Mouse (Mus musculus) cerebellum, adult 2 months (tissue): ENCODE data around the gene Kncn. TPM values are rescaled to one million over a fixed set of nuclear protein-coding genes. Genes with fewer than 3 reads are reported as not detected.

Source experiments
- DNase-seq, 2 experiments: peaks; one replicate each; pipeline ENCODE4 v3.0.0; 2021
- H3K27ac ChIP-seq: fragments of 200-500 bp; 2 replicates; pipeline ENCODE4 v1.5.1; 2012; ENCODE audit warnings: low read length, control low read depth, inconsistent platforms; ENCODE audit not compliant: insufficient read depth
- H3K27me3 ChIP-seq: fragments of 200-500 bp; 2 replicates; pipeline ENCODE4 v1.6.1; 2012; ENCODE audit warnings: inconsistent platforms, mild to moderate bottlenecking, low read length, moderate library complexity; ENCODE audit not compliant: control insufficient read depth, insufficient read depth
- H3K4me1 ChIP-seq: fragments of 200-500 bp; 2 replicates; pipeline ENCODE4 v1.6.1; 2011; ENCODE audit warnings: low read length; ENCODE audit not compliant: control insufficient read depth, insufficient read depth
- H3K4me3 ChIP-seq: fragments of 200-500 bp; replicated peaks from 2 replicates; pipeline ENCODE3; 2011; ENCODE audit warnings: mild to moderate bottlenecking, low read depth, low read length, control low read depth; ENCODE audit not compliant: insufficient read depth
- CTCF ChIP-seq: fragments of 200-500 bp; IDR thresholded peaks from 2 replicates; pipeline ENCODE4 v1.5.1; 2011; ENCODE audit warnings: low read depth, mild to moderate bottlenecking, control low read depth, low read length, moderate library complexity, borderline replicate concordance; ENCODE audit not compliant: insufficient read depth
- POLR2A ChIP-seq: fragments of 200-500 bp; IDR thresholded peaks from 2 replicates; pipeline ENCODE4 v1.6.1; 2011; ENCODE audit warnings: low read length, control low read depth, borderline replicate concordance; ENCODE audit not compliant: insufficient read depth
- WGBS: fragments of 180-500 bp; shearing (Covaris S2); methylation state at CpG from one replicate; pipeline ENCODE4 v1.1.7; 2018; 5-methylcytosine and 5-hydroxymethylcytosine counted together
- polyA plus RNA-seq: library from polyadenylated mRNA; depleted of rRNA; stranded (reverse); fragments of >200 nt; gene quantifications from 2 replicates; pipeline ENCODE4 v1.2.3, GENCODE M21; 2012; rRNA removed

Gene Kncn
- 0.08 and 0.14 TPM in 2 replicates for polyA plus RNA-seq

DNA sequence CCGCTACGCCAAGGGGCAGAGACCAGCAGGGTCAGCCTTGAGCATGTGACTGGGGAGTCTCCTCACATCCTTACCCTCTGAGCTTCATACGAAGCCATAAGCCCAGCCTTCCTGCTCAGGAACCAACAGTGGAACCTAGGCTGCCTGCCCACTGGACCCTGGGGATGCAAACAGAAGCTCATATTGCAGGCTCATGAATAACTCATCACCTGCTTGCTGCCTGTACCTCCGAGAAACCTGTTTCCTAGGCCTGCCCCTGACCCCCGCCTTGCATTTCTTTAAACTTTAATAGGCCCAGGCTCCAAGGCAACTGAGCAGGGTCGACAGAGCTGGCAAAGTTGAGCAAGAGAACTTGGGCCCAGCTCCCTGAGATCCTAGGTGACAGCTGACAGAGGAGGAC is at the start of gene Kncn:
Kncn (plus strand) TSS at position 379 of the 400 bp plus-strand sequence.
- 68% methylated on average over 6 of the region's 6 CpGs for WGBS
- Histone ChIP-seq H3K4me1 (no peaks in the 10 kb centered on the region), H3K27me3 (no peaks in the 10 kb centered on the region), H3K4me3 (no peak within 1 kb of the TSS), H3K27ac (no peak within 1 kb of the TSS)
- DNase-seq: no peak
- TF ChIP-seq CTCF (no peak), POLR2A (no peak)

DNA sequence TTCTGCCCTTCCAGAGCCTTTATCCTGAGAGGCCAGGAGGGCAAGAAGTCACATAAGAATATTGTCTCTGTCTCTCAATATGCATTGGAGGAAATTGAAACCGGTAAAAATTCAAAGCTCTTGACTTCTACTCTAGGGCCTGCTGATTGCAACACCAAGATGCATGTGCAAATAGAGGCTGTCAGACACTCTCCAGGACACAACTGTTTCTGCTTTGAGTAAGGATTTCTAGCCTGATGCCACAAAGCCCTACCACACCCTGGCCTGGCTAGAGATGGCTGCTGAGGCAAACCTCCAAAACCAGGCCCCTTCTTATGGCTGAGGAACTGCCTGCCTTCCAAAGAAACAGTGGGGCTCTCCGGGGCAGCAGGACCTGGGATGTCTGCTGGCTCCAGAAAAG is 48.6 kb upstream of the Kncn start:
- Histone ChIP-seq H3K4me3 (no peak overlapping the region), H3K4me1 (no peaks in the 10 kb centered on the region), H3K27me3 (no peaks in the 10 kb centered on the region), H3K27ac (no peak overlapping the region)
- 50% methylated on average over 2 of the region's 2 CpGs for WGBS
- no peak for DNase-seq
- no peak for TF ChIP-seq CTCF
- TF ChIP-seq POLR2A: no peak

- H3K4me3 ChIP-seq: no peak overlapping the region
- no peaks in the 10 kb centered on the region for H3K4me1 ChIP-seq
- DNase-seq: no peak
- no peak overlapping the region for H3K27ac ChIP-seq
- WGBS: 58% methylated on average over 4 of the region's 4 CpGs
- TF ChIP-seq POLR2A: no peak
- TF ChIP-seq CTCF: no peak
- H3K27me3 ChIP-seq: no peaks in the 10 kb centered on the region
These were observed 46.0 kb upstream of the Kncn start for GRCm38 (mm10) chr4:115838196-115838595.

DNA sequence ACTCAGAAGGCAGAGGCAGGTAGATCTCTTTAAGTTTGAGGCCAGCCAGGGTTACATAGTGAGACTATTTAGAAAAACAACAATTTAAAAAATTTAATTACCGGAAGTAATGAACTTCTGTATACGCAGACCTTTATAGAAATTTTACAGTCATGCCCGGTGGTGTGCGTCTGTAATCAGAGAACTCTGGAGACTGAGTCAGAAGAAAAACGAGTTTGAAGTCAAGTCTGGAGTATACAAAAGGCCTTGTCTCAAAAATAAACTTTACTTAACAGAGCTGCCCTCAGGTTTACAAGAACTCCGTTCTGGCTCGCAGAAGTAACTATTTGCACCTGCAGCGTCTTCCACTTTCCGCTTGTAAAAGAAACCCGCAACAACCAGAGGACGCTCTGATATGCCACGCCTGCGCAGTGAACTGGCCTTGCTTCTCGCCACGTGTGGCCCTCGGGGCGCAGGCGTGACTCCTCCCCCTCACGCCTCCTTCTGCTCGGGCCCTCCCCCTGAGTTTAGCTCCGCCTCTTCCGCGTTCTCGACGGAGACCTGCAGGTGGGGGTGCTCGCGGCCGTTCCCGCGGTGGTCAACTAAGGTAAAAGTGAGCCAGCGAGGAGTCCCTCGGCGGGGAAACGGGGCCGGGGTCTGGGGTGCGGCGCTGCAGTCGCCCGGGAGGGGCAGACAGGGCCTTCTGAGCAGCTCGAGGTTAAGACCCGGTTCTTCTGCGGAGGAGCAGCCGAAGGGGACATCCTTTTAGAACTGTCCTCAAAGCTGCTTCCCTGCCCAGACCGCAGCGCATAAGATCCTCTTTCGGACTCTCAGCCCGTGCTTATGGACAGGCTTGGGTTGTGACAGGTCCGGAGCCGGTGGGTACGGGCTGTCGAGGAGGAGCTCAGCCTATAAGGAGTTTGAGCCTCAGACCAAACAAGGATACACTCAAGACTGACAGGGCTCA is 45.2 kb upstream of the Kncn start, which contains the start of gene Mknk1:
Mknk1 (plus strand) TSS at position 503 of the 946 bp plus-strand sequence.
- Histone ChIP-seq H3K4me3 (peak within 1 kb of the TSS; percentile 79), H3K27me3 (no peaks in the 10 kb centered on the region), H3K4me1 (no peaks in the 10 kb centered on the region), H3K27ac (no peak within 1 kb of the TSS)
- peak; percentile 89 to 92 for DNase-seq
- TF ChIP-seq POLR2A (peak; percentile 71), CTCF (no peak)
- WGBS: 2% methylated on average over 51 of the region's 51 CpGs

- TF ChIP-seq CTCF (no peak), POLR2A (no peak)
- Histone ChIP-seq H3K27me3 (no peaks in the 10 kb centered on the region), H3K4me1 (no peaks in the 10 kb centered on the region), H3K4me3 (no peak overlapping the region), H3K27ac (no peak overlapping the region)
- 57% methylated on average over 4 of the region's 4 CpGs for WGBS
- DNase-seq: peak in 1 of 2 experiments; percentile 16
These were observed 44.2 kb upstream of the Kncn start for GRCm38 (mm10) chr4:115839956-115840355.

DNA sequence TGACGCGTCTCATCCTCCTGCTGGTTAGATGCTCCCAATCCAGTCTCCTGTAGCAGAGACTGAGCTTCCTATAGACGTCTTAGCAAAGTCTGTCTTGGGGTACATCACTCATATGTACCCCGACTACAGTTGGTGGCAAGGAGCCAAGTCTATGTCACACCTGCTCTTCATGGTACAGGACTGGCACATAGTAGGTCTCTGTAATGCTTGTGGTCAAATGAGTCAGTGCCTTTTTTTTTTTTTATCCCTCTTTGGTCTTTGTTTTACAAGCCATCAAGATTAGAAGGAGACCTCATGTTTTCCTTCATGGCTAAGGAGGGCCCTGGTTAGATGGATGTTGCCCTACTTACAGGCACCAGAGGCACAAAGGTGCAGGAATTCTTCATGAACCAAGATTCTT is 43.4 kb upstream of the Kncn start:
- no peak for DNase-seq
- TF ChIP-seq POLR2A: no peak
- H3K27ac ChIP-seq: no peak overlapping the region
- 85% methylated on average over 4 of the region's 4 CpGs for WGBS
- H3K27me3 ChIP-seq: no peaks in the 10 kb centered on the region
- no peak overlapping the region for H3K4me3 ChIP-seq
- no peaks in the 10 kb centered on the region for H3K4me1 ChIP-seq

GRCm38 (mm10) chr4:115846656-115847055 is 37.5 kb upstream of the Kncn start:
- peaks cover 5% of the 10 kb centered on the region; the same call in 1 of the 2 replicates for H3K4me1 ChIP-seq
- TF ChIP-seq CTCF (no peak), POLR2A (no peak)
- no peak overlapping the region for H3K27ac ChIP-seq
- H3K4me3 ChIP-seq: no peak overlapping the region
- no peaks in the 10 kb centered on the region for H3K27me3 ChIP-seq
- WGBS: 86% methylated on average over 2 of the region's 2 CpGs
- DNase-seq: no peak

- no peak overlapping the region for H3K27ac ChIP-seq
- DNase-seq: peak in 1 of 2 experiments; percentile 20
- WGBS: 22% methylated on average over 5 of the region's 5 CpGs
- TF ChIP-seq POLR2A (no peak), CTCF (no peak)
- H3K4me3 ChIP-seq: no peak overlapping the region
- H3K4me1 ChIP-seq: peaks cover 5% of the 10 kb centered on the region; the same call in 1 of the 2 replicates
- H3K27me3 ChIP-seq: no peaks in the 10 kb centered on the region
These were observed 36.8 kb upstream of the Kncn start for GRCm38 (mm10) chr4:115847377-115847776.
